Mouse (Mus musculus): ENCODE results near the gene Npas1. TPM values are rescaled to one million over a fixed set of nuclear protein-coding genes. Genes with fewer than 3 reads are reported as not detected.

The Npas1 gene
- polyA plus RNA-seq, 1 experiment from 2014 or later = 2.0 TPM

DNA sequence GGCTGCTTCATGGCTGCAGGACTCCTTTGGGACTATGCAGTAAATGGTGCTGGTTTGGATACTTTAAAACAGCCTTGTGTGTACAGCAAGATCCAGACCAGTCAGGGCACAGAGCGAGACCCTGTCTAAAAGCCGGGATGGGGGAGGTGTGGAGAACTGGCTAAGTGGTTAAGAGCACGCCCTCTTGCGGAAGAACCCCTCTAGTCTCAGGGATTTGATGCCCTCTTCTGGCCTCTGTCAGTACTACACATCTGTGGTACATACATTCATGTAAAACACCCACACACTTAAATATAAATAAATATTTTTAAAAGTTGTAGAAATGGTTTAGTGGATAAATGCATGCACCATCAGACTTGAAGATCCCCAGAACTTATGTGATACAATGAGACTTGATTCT is 11.0 kb downstream of the Npas1 start:
- Histone ChIP-seq H3K27me3 (peaks cover 64% of the 10 kb centered on the region), H3K9me3 (no peaks in the 10 kb centered on the region), H3K4me1 (peaks cover 9% of the 10 kb centered on the region; the same call in 1 of the 2 replicates), H3K9ac (no peak overlapping the region), H3K4me3 (replicated peaks) (no peak overlapping the region), H3K4me2 (no peak overlapping the region), H3K36me3 (replicated peaks) (no peaks in the 10 kb centered on the region), H3K27ac (no peak overlapping the region)
- no peak for ATAC-seq (ENCODE audit: low FRiP score)
- 74% methylated on average over 4 of the region's 4 CpGs for WGBS

DNA sequence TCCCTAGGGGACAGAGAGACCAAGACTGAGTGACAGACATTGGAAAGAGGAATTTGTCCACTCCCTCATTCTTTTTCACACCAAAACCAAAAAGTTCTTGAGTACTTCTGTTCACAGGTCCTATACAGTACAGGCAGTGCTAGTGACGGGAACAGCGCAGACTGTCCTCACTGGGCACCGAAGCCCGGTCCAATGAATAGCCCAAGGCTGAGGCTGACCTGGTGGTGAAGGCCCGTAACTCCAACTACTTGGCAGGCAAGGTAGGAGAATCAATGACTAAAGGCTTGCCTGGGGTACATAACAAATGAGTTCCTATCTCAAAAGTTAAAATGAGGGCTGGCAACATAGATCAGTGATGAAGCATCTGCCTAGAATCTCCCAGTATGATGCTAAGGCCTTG is 12.0 kb downstream of the Npas1 start:
- ATAC-seq (ENCODE audit: low FRiP score) = no peak
- Histone ChIP-seq H3K9ac (no peak overlapping the region), H3K4me1 (peaks cover 9% of the 10 kb centered on the region; the same call in 1 of the 2 replicates), H3K27me3 (peaks cover 60% of the 10 kb centered on the region), H3K4me3 (replicated peaks) (no peak overlapping the region), H3K4me2 (no peak overlapping the region), H3K9me3 (no peaks in the 10 kb centered on the region), H3K27ac (no peak overlapping the region), H3K36me3 (replicated peaks) (no peaks in the 10 kb centered on the region)
- WGBS = 93% methylated on average over 5 of the region's 5 CpGs

- Histone ChIP-seq H3K9ac (no peak overlapping the region), H3K36me3 (replicated peaks) (no peaks in the 10 kb centered on the region), H3K4me3 (replicated peaks) (no peak overlapping the region), H3K27ac (no peak overlapping the region), H3K27me3 (peaks cover 60% of the 10 kb centered on the region), H3K9me3 (no peaks in the 10 kb centered on the region), H3K4me2 (no peak overlapping the region), H3K4me1 (peaks cover 9% of the 10 kb centered on the region; the same call in 1 of the 2 replicates)
- 0 out of 2 replicates have a peak, but pooled peaks have one; percentile 9 for ATAC-seq (ENCODE audit: low FRiP score)
- 18% methylated on average over 8 of the region's 8 CpGs for WGBS
These were observed 12.4 kb downstream of the Npas1 start for GRCm38 (mm10) chr7:16465160-16465559.

DNA sequence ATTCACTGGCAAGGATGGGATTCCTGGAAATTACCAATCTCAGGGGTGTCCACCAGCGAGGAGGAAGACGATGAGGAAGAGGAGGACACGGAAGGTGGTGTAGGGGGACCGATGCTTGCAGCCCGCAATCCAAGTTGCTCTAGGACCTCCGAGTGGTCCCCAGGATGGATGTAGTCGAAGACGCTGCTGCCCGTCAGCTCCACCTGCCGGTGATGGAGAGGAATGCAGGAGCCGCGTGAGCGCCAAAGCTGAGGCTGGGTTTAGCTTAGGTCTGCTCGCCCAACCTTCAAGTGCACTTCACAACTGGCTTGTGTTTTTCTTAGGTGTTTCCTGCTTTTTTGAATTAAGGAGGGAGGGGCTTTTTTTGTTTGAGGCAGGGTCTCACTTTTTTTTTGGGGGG is 14.3 kb downstream of the Npas1 start:
- ATAC-seq (ENCODE audit: low FRiP score) = peak; percentile 8; the same call in 1 of the 2 replicates
- WGBS = 1% methylated on average over 14 of the region's 14 CpGs
- peaks cover 6% of the 10 kb centered on the region; the same call in 1 of the 2 replicates for H3K4me1 ChIP-seq
- no peaks in the 10 kb centered on the region for H3K9me3 ChIP-seq
- H3K4me3 ChIP-seq (replicated peaks) = no peak overlapping the region
- no peak overlapping the region for H3K4me2 ChIP-seq
- H3K27me3 ChIP-seq = peaks cover 40% of the 10 kb centered on the region
- no peak overlapping the region for H3K9ac ChIP-seq
- H3K36me3 ChIP-seq (replicated peaks) = no peaks in the 10 kb centered on the region
- no peak overlapping the region for H3K27ac ChIP-seq

- Histone ChIP-seq H3K9me3 (no peaks in the 10 kb centered on the region), H3K27me3 (peaks cover 37% of the 10 kb centered on the region), H3K36me3 (replicated peaks) (0 out of 2 replicates have a peak, but pooled peaks cover 3% of the 10 kb centered on the region), H3K4me2 (no peak overlapping the region), H3K27ac (no peak overlapping the region), H3K4me1 (no peaks in the 10 kb centered on the region), H3K4me3 (replicated peaks) (no peak overlapping the region), H3K9ac (no peak overlapping the region)
- WGBS = 86% methylated on average over 6 of the region's 6 CpGs
- ATAC-seq (ENCODE audit: low FRiP score) = no peak
These were observed 15.8 kb downstream of the Npas1 start for GRCm38 (mm10) chr7:16461705-16462104.

DNA sequence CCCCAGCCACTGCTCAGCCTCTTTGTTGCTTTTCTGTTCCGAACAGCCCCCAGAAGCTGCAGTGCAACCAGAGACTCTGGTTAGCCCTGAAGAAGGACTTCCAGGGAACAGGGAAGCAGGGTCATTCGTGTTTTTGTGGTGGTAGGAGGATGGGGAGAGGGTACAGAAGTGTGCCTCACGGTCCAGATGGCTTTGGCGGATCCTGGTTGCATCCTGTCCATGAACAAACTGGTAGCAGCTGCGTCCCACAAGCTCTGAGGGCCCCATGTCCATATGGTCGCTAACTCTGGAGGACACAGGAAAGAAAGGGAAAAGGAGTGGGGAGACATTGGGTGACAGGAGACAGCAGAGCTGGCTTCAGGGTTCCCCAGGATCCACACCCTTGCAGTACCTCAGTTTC is 16.4 kb downstream of the Npas1 start:
- Histone ChIP-seq H3K27ac (no peak overlapping the region), H3K4me1 (no peaks in the 10 kb centered on the region), H3K4me3 (replicated peaks) (no peak overlapping the region), H3K4me2 (no peak overlapping the region), H3K27me3 (peaks cover 32% of the 10 kb centered on the region), H3K36me3 (replicated peaks) (0 out of 2 replicates have a peak, but pooled peaks cover 9% of the 10 kb centered on the region), H3K9me3 (no peaks in the 10 kb centered on the region), H3K9ac (no peak overlapping the region)
- no peak for ATAC-seq (ENCODE audit: low FRiP score)
- 54% methylated on average over 6 of the region's 6 CpGs for WGBS

DNA sequence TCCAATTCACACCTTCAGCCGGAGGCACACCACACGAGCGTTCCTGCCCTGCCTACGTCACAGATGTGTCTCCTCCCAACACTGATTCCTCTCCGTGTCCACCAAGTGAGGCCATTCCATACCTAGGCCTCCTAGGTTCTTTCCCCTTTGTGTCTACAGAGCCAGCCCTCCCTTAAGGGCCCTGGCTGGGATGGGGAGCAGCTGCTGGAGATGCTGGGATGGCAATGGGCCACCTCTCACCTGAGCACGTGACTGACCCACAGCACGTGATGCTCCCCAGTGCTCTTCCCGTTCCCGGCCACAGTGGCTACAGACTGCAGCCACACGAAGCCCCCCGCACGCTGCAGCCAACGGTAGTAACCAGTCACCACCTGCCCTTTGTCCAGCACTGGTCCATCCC is 17.0 kb downstream of the Npas1 start:
- no peak overlapping the region for H3K4me3 ChIP-seq (replicated peaks)
- peaks cover 15% of the 10 kb centered on the region; the same call in 1 of the 2 replicates for H3K36me3 ChIP-seq (replicated peaks)
- ATAC-seq (ENCODE audit: low FRiP score) = peak; percentile 27; the same call in 1 of the 2 replicates
- H3K4me1 ChIP-seq = no peaks in the 10 kb centered on the region
- WGBS = 76% methylated on average over 13 of the region's 13 CpGs
- H3K27ac ChIP-seq = no peak overlapping the region
- H3K27me3 ChIP-seq = peaks cover 28% of the 10 kb centered on the region
- H3K9me3 ChIP-seq = no peaks in the 10 kb centered on the region
- H3K9ac ChIP-seq = no peak overlapping the region
- H3K4me2 ChIP-seq = no peak overlapping the region

DNA sequence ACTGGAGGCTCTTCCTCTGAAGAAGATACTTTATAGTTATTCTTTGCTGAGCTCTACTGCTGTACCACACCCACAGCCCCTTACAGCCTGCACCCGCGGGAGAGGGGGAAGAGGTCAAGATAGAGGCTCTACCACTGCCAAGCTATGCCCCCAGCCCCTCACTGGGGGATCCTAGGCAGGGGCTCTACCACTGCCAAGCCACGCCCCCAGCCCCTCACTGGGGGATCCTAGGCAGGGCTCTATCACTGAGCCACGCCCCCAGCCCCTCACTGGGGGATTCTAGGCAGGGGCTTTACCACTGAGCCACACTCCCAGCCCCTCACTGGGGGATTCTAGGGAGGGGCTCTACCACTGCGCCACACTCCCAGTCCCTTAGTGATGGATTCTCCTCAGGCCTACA is 21.2 kb downstream of the Npas1 start:
- Histone ChIP-seq H3K9me3 (no peaks in the 10 kb centered on the region), H3K36me3 (replicated peaks) (peaks cover 17% of the 10 kb centered on the region; the same call in 1 of the 2 replicates), H3K27me3 (peaks cover 7% of the 10 kb centered on the region; the same call in 1 of the 2 replicates), H3K9ac (no peak overlapping the region), H3K27ac (no peak overlapping the region), H3K4me2 (no peak overlapping the region), H3K4me3 (replicated peaks) (no peak overlapping the region), H3K4me1 (peaks cover 10% of the 10 kb centered on the region)
- no peak for ATAC-seq (ENCODE audit: low FRiP score)
- WGBS = 90% methylated on average over 5 of the region's 5 CpGs

- Histone ChIP-seq H3K27me3 (0 out of 2 replicates have a peak, but pooled peaks cover 6% of the 10 kb centered on the region), H3K27ac (no peak overlapping the region), H3K36me3 (replicated peaks) (peaks cover 17% of the 10 kb centered on the region; the same call in 1 of the 2 replicates), H3K4me1 (peaks cover 10% of the 10 kb centered on the region), H3K9ac (no peak overlapping the region), H3K4me3 (replicated peaks) (no peak overlapping the region), H3K9me3 (no peaks in the 10 kb centered on the region), H3K4me2 (no peak overlapping the region)
- ATAC-seq (ENCODE audit: low FRiP score) = no peak
- WGBS = 96% methylated on average over 14 of the region's 14 CpGs
These were observed 22.5 kb downstream of the Npas1 start for GRCm38 (mm10) chr7:16455016-16455415.

- peak overlapping the region; percentile 69 for H3K27ac ChIP-seq
- WGBS = under 1% methylated on average over 23 of the region's 23 CpGs
- peaks cover 10% of the 10 kb centered on the region for H3K4me1 ChIP-seq
- H3K4me3 ChIP-seq (replicated peaks) = peak overlapping the region; percentile 83
- 0 out of 2 replicates have a peak, but pooled peaks cover 6% of the 10 kb centered on the region for H3K27me3 ChIP-seq
- H3K9ac ChIP-seq = peak overlapping the region; percentile 75
- H3K4me2 ChIP-seq = peak overlapping the region; percentile 93
- H3K9me3 ChIP-seq = no peaks in the 10 kb centered on the region
- ATAC-seq (ENCODE audit: low FRiP score) = peak; percentile 82
- peaks cover 17% of the 10 kb centered on the region; the same call in 1 of the 2 replicates for H3K36me3 ChIP-seq (replicated peaks)
These were observed 24.3 kb downstream of the Npas1 start for GRCm38 (mm10) chr7:16453118-16453711.

- H3K9ac ChIP-seq = peak within 1 kb of the TSS; percentile 75
- H3K4me2 ChIP-seq = peak within 1 kb of the TSS; percentile 93
- H3K27ac ChIP-seq = peak within 1 kb of the TSS; percentile 69
- peak within 1 kb of the TSS; percentile 83 for H3K4me3 ChIP-seq (replicated peaks)
- H3K36me3 ChIP-seq (replicated peaks) = peaks cover 17% of the 10 kb centered on the region; the same call in 1 of the 2 replicates
- H3K27me3 ChIP-seq = 0 out of 2 replicates have a peak, but pooled peaks cover 6% of the 10 kb centered on the region
- WGBS = under 1% methylated on average over 27 of the region's 30 CpGs
- no peaks in the 10 kb centered on the region for H3K9me3 ChIP-seq
- peak; percentile 97 for ATAC-seq (ENCODE audit: low FRiP score)
- peaks cover 10% of the 10 kb centered on the region for H3K4me1 ChIP-seq
These were observed 24.9 kb downstream of the Npas1 start, which contains the start of gene Tmem160 for GRCm38 (mm10) chr7:16452587-16453073. TSS of gene Tmem160 (plus strand) at chr7:16452779.

DNA sequence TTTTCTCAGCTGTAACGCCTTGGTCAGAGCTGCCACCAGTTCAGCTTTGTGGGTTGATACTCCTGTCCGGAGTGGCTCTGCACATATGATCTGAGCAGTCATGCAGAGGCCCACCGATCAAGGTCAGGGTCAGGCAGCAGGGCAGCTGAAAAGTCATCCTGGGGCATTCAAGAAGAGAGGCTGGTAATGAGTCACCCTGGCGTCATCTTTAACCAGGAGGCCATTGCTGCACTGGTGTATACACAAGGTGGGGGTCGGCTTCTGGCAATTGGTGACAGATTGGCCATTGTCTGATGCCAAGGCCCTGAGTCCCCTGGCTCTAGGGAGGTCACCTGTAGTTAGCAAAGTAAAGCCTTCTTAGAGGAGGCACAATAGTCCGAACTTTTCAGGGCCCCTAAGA is 25.9 kb downstream of the Npas1 start:
- WGBS = 84% methylated on average over 6 of the region's 6 CpGs
- Histone ChIP-seq H3K27ac (no peak overlapping the region), H3K9ac (no peak overlapping the region), H3K27me3 (0 out of 2 replicates have a peak, but pooled peaks cover 6% of the 10 kb centered on the region), H3K36me3 (replicated peaks) (peaks cover 13% of the 10 kb centered on the region; the same call in 1 of the 2 replicates), H3K4me1 (peaks cover 10% of the 10 kb centered on the region), H3K9me3 (no peaks in the 10 kb centered on the region), H3K4me2 (no peak overlapping the region), H3K4me3 (replicated peaks) (no peak overlapping the region)
- no peak for ATAC-seq (ENCODE audit: low FRiP score)

All from forebrain, embryonic 12.5 days (tissue).